Mouse (Mus musculus): Measurements from ENCODE around the gene C330021F23Rik.
"Not testable (repeated sequence)": the region's sequence is repeated elsewhere in the genome, so short reads cannot be mapped to it uniquely, and the experiment has no call there.

C330021F23Rik gene

GRCm38 (mm10) chr8:3567641-3568371 lies at the start of gene C330021F23Rik:
Gene C330021F23Rik, plus strand, starts transcription at chr8:3567990.
- no peak for DNase-seq (ENCODE audit: low spot score in 2 of 2)

GRCm38 (mm10) chr8:3522007-3522697 lies 45.6 kb upstream of the C330021F23Rik start:
- DNase-seq (ENCODE audit: low spot score in 2 of 2): peak in 1 of 2 experiments; percentile 52

GRCm38 (mm10) chr8:3530816-3531215 lies 37.0 kb upstream of the C330021F23Rik start:
- DNase-seq (ENCODE audit: low spot score in 2 of 2): no peak

GRCm38 (mm10) chr8:3531936-3532335 lies 35.9 kb upstream of the C330021F23Rik start:
- DNase-seq (ENCODE audit: low spot score in 2 of 2): no peak

GRCm38 (mm10) chr8:3536053-3536841 lies 31.5 kb upstream of the C330021F23Rik start:
- DNase-seq (ENCODE audit: low spot score in 2 of 2): peak in 1 of 2 experiments; percentile 43

DNA sequence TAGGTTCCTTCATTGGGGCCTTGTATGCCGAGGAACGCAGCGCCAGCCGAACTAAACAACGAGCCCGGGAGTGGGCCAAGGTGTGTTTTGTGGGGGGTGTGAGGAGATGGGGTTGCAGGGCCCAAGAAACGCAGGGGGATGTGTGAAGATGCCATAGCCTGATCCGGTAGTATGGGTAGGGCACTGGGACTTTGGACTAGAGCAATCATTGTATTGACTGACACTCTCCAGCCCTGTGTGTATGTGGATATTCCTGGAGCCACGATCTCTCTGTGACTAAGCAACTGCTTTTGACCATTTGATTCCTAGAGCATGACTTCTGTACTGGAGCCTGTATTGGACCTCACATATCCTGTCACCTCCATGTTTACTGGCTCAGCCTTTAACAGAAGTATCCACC lies 30.9 kb upstream of the C330021F23Rik start:
- no peak for DNase-seq (ENCODE audit: low spot score in 2 of 2)

DNA sequence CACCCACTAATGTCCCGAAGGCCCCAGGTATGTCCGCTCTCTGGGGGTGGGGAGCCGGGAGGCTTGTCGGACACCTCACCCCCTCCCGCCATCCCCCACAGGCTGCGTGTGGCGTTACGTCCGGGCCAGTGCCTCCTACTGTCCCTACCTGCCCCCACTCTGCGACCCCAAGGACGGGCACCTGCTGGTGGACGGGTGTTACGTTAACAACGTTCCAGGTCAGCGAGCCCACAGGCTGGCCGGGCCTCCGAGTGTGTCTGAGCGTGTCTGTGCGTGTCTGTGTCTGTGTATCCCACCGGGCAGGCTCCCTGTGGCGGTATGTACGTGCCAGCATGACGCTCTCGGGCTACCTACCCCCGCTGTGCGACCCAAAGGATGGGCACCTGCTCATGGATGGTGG lies 30.1 kb upstream of the C330021F23Rik start:
- no peak for DNase-seq (ENCODE audit: low spot score in 2 of 2)

GRCm38 (mm10) chr8:3539146-3539545 lies 28.6 kb upstream of the C330021F23Rik start:
- DNase-seq (ENCODE audit: low spot score in 2 of 2): no peak

DNA sequence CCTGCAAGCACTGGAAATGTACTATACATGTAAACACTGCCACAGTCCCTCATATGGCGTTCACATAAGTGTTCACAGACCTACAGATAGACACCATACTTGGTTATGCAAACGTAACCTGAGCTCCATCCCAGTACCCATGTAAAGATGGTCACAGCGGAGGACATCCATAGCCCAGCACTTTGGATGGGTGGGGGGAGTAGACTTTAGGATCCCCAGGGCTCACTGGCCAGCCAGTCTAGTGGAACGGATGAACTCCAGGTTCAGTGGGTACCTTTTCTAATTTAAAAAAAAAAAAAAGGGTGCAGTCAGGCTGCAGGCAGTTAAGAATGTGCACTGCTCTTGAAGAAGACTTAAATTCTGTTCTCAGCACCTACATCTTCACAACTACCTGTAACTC lies 27.7 kb upstream of the C330021F23Rik start:
- DNase-seq (ENCODE audit: low spot score in 2 of 2): no peak

DNA sequence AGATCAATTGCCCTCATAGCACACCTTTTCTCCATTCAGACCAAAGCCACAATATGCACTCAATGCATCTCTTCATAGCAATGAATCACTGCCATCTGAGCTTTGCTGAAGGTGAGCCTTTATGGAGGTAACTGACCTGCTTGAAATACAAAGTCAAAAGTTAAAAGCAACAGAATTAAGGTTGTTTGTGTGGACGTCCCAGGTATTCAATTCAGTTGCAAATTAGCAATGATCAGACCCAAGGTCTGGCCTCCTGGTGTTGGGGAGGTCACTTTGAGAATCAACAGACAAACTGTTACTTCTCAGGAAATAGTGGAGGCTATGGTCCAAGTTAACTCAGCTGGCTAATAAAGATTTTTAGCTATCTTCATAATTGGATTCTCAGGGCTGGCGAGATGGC lies 21.3 kb upstream of the C330021F23Rik start:
- no peak for DNase-seq (ENCODE audit: low spot score in 2 of 2)

DNA sequence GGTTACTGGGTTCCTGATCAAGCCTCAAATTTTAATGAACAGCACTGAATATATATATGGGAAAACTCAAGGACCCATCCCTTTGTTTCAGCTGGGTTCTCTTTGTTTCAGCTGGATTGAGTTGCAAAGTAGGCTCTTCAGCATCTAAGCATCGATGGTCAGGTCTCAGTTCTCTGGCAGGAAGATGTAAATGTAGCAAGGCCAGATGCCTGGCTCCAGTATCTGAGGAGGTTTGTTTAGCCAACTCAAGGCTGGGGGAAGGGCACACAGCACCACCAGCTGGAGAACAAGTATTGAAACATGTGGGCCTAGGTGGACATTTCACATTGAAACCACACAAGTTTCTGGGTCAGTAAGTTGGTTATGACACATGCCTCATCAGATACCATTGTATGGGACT lies 15.6 kb upstream of the C330021F23Rik start:
- no peak for DNase-seq (ENCODE audit: low spot score in 2 of 2)

- DNase-seq (ENCODE audit: low spot score in 2 of 2): no peak
These were observed 11.7 kb upstream of the C330021F23Rik start for GRCm38 (mm10) chr8:3556114-3556513.

DNA sequence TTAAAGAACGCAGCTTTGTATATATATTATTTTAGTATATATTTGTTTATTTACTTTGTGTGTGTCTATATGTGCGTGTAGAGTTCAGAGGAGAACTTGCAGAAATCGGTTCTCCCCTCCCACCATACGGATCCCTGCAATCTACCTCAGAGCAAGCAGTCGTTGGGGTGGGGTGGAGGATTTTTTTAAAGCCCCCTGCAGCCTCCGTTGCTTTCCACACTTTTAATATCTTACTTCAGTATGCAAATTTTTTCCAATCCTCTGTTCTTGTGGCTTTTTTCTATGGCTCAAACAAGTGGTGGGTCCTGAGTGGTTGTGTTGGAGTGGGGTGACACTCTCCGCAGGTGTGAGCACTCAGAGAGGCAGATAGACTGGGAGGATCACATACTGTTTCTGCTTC lies 588 bp downstream of the C330021F23Rik start:
- no peak for DNase-seq (ENCODE audit: low spot score in 2 of 2)

- DNase-seq (ENCODE audit: low spot score in 2 of 2): no peak
These were observed 2.0 kb downstream of the C330021F23Rik start for GRCm38 (mm10) chr8:3569784-3570183.

DNA sequence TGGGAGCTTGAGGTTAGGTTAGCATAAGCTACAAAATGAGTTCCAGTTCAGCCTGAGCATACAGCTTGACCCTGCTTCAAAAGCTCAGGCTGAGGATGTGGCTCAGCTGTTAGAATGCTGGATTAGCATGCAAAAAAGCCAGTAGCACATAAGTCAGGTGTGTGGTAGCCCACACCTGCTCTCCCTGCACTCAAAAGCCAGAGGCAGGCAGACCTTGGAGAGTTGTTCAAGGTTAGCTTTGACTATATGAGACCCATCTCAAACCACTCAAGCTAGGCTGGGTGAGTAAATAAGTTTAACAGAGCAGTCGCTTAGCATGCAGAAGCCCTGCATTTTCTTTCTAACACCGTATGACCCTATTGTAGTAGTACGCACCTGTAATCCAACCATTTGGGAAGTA lies 6.8 kb downstream of the C330021F23Rik start:
- DNase-seq (ENCODE audit: low spot score in 2 of 2): no peak

- no peak for DNase-seq (ENCODE audit: low spot score in 2 of 2)
These were observed 8.6 kb downstream of the C330021F23Rik start for GRCm38 (mm10) chr8:3576211-3576960.

DNA sequence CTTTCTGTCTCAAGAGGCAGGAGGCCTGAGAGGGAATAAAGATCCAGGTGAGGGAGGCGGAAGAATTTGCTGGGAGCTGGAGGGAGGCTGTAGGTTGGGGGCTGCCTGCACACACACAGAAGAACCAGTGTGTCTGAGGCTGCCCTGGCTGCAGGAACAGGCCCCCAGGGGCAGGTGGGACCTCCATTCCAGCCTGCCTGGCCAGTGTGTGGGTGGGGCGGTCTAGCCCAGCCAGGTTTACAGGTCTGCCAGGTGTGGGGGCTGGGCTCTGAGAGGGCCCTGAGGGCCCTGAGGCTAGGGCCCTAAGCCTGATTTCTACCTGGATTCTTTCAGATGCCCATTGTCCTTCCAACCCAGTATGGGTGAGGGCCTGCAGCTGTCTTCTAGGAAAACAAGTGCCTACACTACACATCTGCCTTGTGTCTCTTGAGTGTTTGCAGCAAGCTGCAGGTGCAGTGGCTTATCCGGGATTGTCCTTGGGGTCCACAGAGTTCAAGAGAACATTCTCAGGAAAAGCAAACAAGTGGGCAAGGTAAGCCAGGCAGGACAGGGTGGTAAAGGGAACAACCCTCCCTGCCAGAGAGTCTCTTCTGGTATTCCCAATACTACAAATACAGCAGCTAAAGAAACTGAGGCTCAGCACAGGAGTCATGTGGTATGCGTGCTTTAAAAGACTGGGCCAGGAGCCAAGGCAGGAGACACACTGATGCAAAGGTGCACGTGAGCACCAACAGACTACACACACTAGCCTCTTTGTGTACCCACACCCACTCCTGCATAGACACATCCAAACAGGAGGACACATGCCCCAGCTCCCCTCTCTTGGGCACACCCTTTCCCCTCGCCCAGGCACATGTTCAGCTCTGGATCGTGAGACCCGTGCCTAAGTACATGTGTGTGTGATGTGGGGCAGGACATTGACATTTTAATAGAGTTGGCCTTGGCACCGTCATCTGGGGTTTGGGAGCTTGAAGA lies 11.9 kb downstream of the C330021F23Rik start:
- DNase-seq (ENCODE audit: low spot score in 2 of 2): no peak

- not testable (repeated sequence) for DNase-seq (ENCODE audit: low spot score in 2 of 2)
These were observed 14.2 kb downstream of the C330021F23Rik start for GRCm38 (mm10) chr8:3581961-3582360.

- no peak for DNase-seq (ENCODE audit: low spot score in 2 of 2)
These were observed 18.7 kb downstream of the C330021F23Rik start for GRCm38 (mm10) chr8:3586452-3586851.

DNA sequence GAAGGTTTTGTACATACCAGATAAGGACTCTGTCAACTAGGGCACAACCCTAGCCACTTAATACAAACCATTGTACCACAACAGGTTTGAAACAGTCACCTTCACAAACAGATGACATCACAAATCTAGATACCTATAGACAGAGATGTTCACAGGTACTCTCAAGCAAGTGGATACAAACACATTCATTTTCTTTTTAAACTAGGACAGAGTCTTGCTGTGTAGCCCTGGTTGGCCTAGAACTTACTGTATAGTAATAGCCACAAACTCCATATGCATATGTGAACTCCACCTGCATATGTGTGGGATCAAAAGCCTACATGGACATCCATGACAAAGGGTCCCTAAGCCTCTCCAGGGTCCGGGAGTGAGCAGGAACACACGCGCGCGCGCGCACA lies 19.2 kb downstream of the C330021F23Rik start, which contains the start of gene Camsap3:
TSS of gene Camsap3 (plus strand) at position 301 of the 398 bp plus-strand sequence.
- no peak for DNase-seq (ENCODE audit: low spot score in 2 of 2)

Measured in spleen, postnatal 14 days (tissue).